Mouse (Mus musculus): ENCODE data around the gene Atp6v0d1. TPM values are rescaled to one million over a fixed set of nuclear protein-coding genes. Genes with fewer than 3 reads are reported as not detected.

Atp6v0d1 gene
- 55.5 TPM for polyA plus RNA-seq (2017; shearing (Covaris generic))

GRCm38 (mm10) chr8:105565952-105566702 lies at the start of gene Atp6v0d1:
Atp6v0d1 (minus strand) TSS chr8:105566047.

GRCm38 (mm10) chr8:105604804-105605381 lies 39.0 kb upstream of the Atp6v0d1 start, which contains the start of gene Ripor1:
Ripor1 (plus strand) TSS chr8:105605255.

GRCm38 (mm10) chr8:105518436-105519313 lies 47.2 kb downstream of the Atp6v0d1 start, which contains the start of gene Hsd11b2:
Hsd11b2 (plus strand) TSS chr8:105518755.

GRCm38 (mm10) chr8:105496439-105497180 lies 69.2 kb downstream of the Atp6v0d1 start, which contains the start of gene Zdhhc1:
Zdhhc1 (minus strand) TSS chr8:105496902.

Other genes with a start within 250 kb of the Atp6v0d1 start
- gene Lrrc29, start 239.8 kb downstream of the Atp6v0d1 start, polyA plus RNA-seq (2017; shearing (Covaris generic)), result 5.8 TPM
- 158 TPM for gene Tmem208, start 239.7 kb downstream of the Atp6v0d1 start, polyA plus RNA-seq (2017; shearing (Covaris generic))
- gene Fhod1, start 218.1 kb downstream of the Atp6v0d1 start, polyA plus RNA-seq (2017; shearing (Covaris generic)), result 1.5 TPM
- gene Slc9a5, start 217.2 kb downstream of the Atp6v0d1 start, polyA plus RNA-seq (2017; shearing (Covaris generic)), result 0.45 TPM
- gene Plekhg4, start 192.8 kb downstream of the Atp6v0d1 start, polyA plus RNA-seq (2017; shearing (Covaris generic)), result 0.17 TPM
- gene Kctd19, start 152.5 kb downstream of the Atp6v0d1 start, polyA plus RNA-seq (2017; shearing (Covaris generic)), result not detected
- gene Lrrc36, start 152.5 kb downstream of the Atp6v0d1 start, polyA plus RNA-seq (2017; shearing (Covaris generic)), result not detected
- gene Tppp3, start 94.5 kb downstream of the Atp6v0d1 start, polyA plus RNA-seq (2017; shearing (Covaris generic)), result not detected
- gene Zdhhc1, start 69.1 kb downstream of the Atp6v0d1 start, polyA plus RNA-seq (2017; shearing (Covaris generic)), result 2.3 TPM
- gene Hsd11b2, start 47.3 kb downstream of the Atp6v0d1 start, polyA plus RNA-seq (2017; shearing (Covaris generic)), result not detected
- gene Ripor1, start 39.2 kb upstream of the Atp6v0d1 start, polyA plus RNA-seq (2017; shearing (Covaris generic)), result 11.5 TPM
- gene Ctcf, start 70.5 kb upstream of the Atp6v0d1 start, polyA plus RNA-seq (2017; shearing (Covaris generic)), result 33.9 TPM
- 0.72 TPM for gene Agrp, start 71.3 kb upstream of the Atp6v0d1 start, polyA plus RNA-seq (2017; shearing (Covaris generic))
- 12.1 TPM for gene Carmil2, start 120.2 kb upstream of the Atp6v0d1 start, polyA plus RNA-seq (2017; shearing (Covaris generic))
- gene Acd, start 135.1 kb upstream of the Atp6v0d1 start, polyA plus RNA-seq (2017; shearing (Covaris generic)), result 95.6 TPM
- gene Pard6a, start 135.1 kb upstream of the Atp6v0d1 start, polyA plus RNA-seq (2017; shearing (Covaris generic)), result 10.6 TPM
- gene 4933405L10Rik, start 141.6 kb upstream of the Atp6v0d1 start, polyA plus RNA-seq (2017; shearing (Covaris generic)), result not detected
- gene Enkd1, start 142.2 kb upstream of the Atp6v0d1 start, polyA plus RNA-seq (2017; shearing (Covaris generic)), result 3.4 TPM
- 5.5 TPM for gene Gfod2, start 192.6 kb upstream of the Atp6v0d1 start, polyA plus RNA-seq (2017; shearing (Covaris generic))

Measured in CD4-positive, CD25-positive, alpha-beta regulatory T cell, adult 9 weeks (primary cell).